Mouse (Mus musculus) kidney, adult 8-10 months (tissue): ENCODE measurements at regions not wholly inside any gene's neighbourhood (a gene's known extent, or its start where the extent isn't known, plus 50 kb on each side); places are given as distances from the start of the nearest gene placed in this dataset.

Experiments used
- DNase-seq, 2 experiments: peaks; one replicate each; pipeline ENCODE4 v3.0.0; 2022

DNA sequence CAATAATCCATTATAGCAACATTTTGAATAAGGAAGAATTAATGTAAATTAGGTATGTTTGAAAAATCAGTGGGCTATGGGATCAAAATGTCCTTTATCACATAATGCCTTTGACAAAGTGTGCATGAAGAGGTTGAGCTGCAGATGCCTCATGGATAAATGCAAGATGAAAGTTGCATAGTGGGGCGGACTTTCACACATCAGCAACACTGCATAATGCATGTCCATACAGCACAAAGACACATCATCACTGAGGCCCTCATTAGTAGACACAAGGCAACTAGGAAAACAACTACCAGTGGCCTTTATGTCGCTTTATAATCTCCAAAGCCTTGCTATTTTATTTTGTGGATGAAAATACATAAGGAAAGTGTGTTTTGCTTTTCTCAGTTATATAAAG, 105.8 kb upstream of the Rap2b start:
- no peak for DNase-seq

DNA sequence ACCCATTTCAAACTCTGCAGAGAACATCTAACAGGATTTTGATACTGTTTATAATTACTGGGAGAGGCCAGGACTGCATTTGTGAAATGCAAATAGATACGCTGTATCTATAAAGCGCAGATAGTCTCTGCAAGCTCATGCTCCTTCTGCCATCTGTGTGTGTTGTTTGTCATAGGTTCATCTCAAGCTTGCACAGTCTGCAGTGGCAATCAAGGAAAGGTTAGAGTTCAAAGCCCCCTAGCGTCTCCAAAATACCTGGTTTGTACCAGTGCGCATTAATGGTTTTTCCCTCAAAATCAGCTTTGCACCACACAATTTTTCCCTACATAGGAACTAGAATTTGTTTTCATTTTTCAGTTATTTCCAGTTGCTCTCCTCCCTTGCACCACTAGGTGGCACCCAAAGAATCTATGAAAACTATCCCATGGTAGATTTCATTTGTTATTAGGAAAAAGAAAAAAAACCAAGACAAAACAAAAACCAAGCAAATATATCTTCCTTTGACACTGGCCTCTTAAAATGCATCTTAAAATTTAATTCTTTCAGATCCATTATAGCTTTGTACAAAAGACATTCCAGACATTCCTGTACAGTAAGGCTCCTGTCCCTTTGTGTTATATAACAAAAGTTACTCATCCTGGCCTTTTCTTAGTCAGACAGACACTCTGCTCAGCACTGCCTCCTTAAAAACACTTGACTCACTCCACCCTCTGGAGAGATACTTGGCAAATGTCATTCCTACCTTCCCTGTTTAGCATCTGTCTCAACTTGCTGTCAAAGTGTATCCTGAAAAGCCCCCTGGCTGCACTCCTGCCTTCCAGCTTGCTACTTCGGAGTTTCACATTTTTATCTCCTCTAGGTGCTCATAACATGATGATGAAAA, 92.7 kb upstream of the Rap2b start:
- DNase-seq = peak in 1 of 2 experiments; percentile 44

- DNase-seq = no peak
Observed at GRCm38 (mm10) chr3:61285924-61286520, 75.4 kb upstream of the Rap2b start.

- no peak for DNase-seq
Observed at GRCm38 (mm10) chr3:61288195-61288594, 73.2 kb upstream of the Rap2b start.

GRCm38 (mm10) chr3:61294855-61295254, 66.6 kb upstream of the Rap2b start:
- no peak for DNase-seq

DNA sequence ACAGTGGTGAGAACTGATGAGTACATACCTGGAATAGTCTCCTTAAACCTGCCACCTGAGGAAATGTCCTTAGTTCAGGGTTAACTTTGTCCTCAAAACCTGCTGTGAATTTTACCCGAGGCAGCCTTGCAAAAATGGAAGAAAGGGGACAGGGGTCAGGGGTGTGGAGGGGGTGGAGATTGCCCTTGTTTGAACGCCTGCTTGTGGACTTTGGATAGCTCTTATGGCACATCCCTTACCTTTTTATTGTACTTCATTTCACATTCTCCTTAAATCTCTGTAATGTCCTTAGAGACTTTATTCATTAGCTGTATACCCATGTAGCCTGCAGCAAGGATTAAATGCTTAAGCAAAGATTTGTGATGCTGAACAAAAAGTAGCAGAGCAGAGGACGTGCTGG, 64.1 kb upstream of the Rap2b start:
- DNase-seq = no peak

- DNase-seq = no peak
Observed at GRCm38 (mm10) chr3:61302214-61302613, 59.2 kb upstream of the Rap2b start.

GRCm38 (mm10) chr3:61303485-61303884, 58.0 kb upstream of the Rap2b start:
- no peak for DNase-seq

- DNase-seq = no peak
Observed at GRCm38 (mm10) chr3:61306306-61306705, 55.1 kb upstream of the Rap2b start.

DNA sequence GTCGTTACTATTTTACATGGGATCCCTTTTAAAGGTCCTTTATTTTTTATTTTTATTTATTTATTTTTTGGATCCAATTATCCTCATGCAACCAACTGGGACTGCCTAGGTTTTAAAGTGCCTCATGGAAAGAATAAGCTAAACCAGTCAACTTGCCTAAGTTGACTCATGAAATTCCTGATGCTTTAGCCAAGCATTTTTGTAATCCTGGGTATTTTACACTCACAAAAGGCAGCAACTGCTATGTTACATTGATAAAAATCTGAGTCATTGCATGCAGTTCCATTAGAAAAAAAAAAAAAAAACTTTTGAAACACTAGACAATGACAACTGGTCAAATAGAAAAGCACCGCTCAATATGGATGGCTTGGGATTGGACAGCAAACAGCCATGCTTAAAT, 52.7 kb upstream of the Rap2b start:
- no peak for DNase-seq

DNA sequence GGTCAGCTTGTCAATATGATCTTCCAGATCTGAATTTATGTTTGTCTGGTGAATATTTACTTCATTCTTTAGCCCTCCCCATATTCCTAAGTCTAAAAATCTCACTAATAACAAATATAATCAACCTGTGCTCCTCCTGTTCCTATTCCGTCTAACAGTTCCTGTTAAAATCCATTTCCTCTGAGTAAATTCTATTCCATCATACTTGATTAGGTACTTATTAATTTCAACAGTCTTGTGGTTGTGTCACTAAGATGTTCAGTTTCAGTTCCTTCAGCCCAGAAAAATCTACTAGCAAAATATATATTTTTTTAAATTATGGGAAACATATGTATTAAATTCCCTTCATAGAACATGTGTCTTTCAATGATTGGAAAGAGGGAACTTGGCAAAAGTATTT, 52.2 kb upstream of the Rap2b start:
- no peak for DNase-seq
